Mouse (Mus musculus) liver, postnatal 0 days (tissue): ENCODE results near the gene Usp5.

ENCODE experiments used
- CTCF ChIP-seq: sonication (generic); IDR thresholded peaks from 2 replicates; pipeline ENCODE4 v1.5.1; 2016; ENCODE audit warnings: antibody characterized with exemption, low read depth
- EP300 ChIP-seq: IDR thresholded peaks from 2 replicates; pipeline ENCODE4 v1.6.1; 2016; ENCODE audit warnings: antibody characterized with exemption, low read depth, mild to moderate bottlenecking

GRCm38 (mm10) chr6:124831649-124832048 is 2.4 kb upstream of the Usp5 start:
- no peak for TF ChIP-seq CTCF
- no peak for TF ChIP-seq EP300
